Mouse (Mus musculus) left cerebral cortex, postnatal 14 days (tissue): ENCODE results near the gene Mras. TPM values are rescaled to one million over a fixed set of nuclear protein-coding genes. Genes with fewer than 3 reads are reported as not detected.

Experiments
- DNase-seq, 2 experiments: peaks; one replicate each; pipeline ENCODE4 v3.0.0; 2021 to 2022; ENCODE audit warnings: low spot score in 2 of 2, mixed read lengths in 1 of 2
- intact Hi-C: fragments of 180-260 bp; cut with DNase I; formaldehyde crosslinking; loops from one replicate; pipeline ENCODE4 v1.15.1; 2025
- total RNA-seq, 2 experiments: library from RNA; stranded (reverse); gene quantifications; 2 replicates each; pipeline ENCODE4 v1.2.3; 2021

Mras gene
- total RNA-seq, 2 experiments from 2014 or later: 146 to 154 TPM

- no peak for DNase-seq
- intact Hi-C loops: no loop called here
These were observed 9.1 kb upstream of the Mras start for GRCm38 (mm10) chr9:99446259-99446658.

GRCm38 (mm10) chr9:99444590-99445178, 7.5 kb upstream of the Mras start:
- no peak for DNase-seq
- intact Hi-C loops: no loop called here

- intact Hi-C loops: no loop called here
- DNase-seq: no peak
These were observed 4.7 kb upstream of the Mras start for GRCm38 (mm10) chr9:99441647-99442433.

GRCm38 (mm10) chr9:99440941-99441340, 3.8 kb upstream of the Mras start:
- intact Hi-C loops: no loop called here
- peak; percentile 78 to 87 for DNase-seq

GRCm38 (mm10) chr9:99439064-99439463, 1.9 kb upstream of the Mras start:
- intact Hi-C loops: loop anchor here (5.0 kb wide), 1 partner anchor 52 kb away; no protein-coding TSS in a partner anchor
- DNase-seq: no peak

GRCm38 (mm10) chr9:99437781-99438565, 792 bp upstream of the Mras start:
- DNase-seq: no peak
- intact Hi-C loops: loop anchor here (5.0 kb wide), 1 partner anchor 51 kb away; no protein-coding TSS in a partner anchor

- DNase-seq: peak in 1 of 2 experiments; percentile 80
- intact Hi-C loops: loop anchor here (5.0 kb wide), 1 partner anchor 49 kb away; no protein-coding TSS in a partner anchor
These were observed 775 bp downstream of the Mras start for GRCm38 (mm10) chr9:99436182-99437030.

GRCm38 (mm10) chr9:99435619-99436181, 1.5 kb downstream of the Mras start:
- intact Hi-C loops: loop anchor here (5.0 kb wide), 1 partner anchor 48 kb away; no protein-coding TSS in a partner anchor
- peak; percentile 63 to 68 for DNase-seq

- peak; percentile 69 to 81 for DNase-seq
- intact Hi-C loops: loop anchor here (5.0 kb wide), 1 partner anchor 48 kb away; no protein-coding TSS in a partner anchor
These were observed 2.1 kb downstream of the Mras start for GRCm38 (mm10) chr9:99434892-99435618.

GRCm38 (mm10) chr9:99432478-99432877, 4.7 kb downstream of the Mras start:
- intact Hi-C loops: no loop called here

GRCm38 (mm10) chr9:99431963-99432362, 5.2 kb downstream of the Mras start:
- DNase-seq: no peak
- intact Hi-C loops: no loop called here

More at GRCm38 (mm10) chr9:99432478-99432877, 4.7 kb downstream of the Mras start:
- DNase-seq: no peak

GRCm38 (mm10) chr9:99431346-99431745, 5.8 kb downstream of the Mras start:
- peak in 1 of 2 experiments; percentile 50 for DNase-seq
- intact Hi-C loops: no loop called here

- no peak for DNase-seq
- intact Hi-C loops: no loop called here
These were observed 6.4 kb downstream of the Mras start for GRCm38 (mm10) chr9:99430806-99431205.

- intact Hi-C loops: no loop called here
- peak in 1 of 2 experiments; percentile 51 for DNase-seq
These were observed 7.3 kb downstream of the Mras start for GRCm38 (mm10) chr9:99429845-99430244.

GRCm38 (mm10) chr9:99428601-99429331, 8.4 kb downstream of the Mras start:
- peak in 1 of 2 experiments; percentile 54 for DNase-seq
- intact Hi-C loops: no loop called here

- DNase-seq: no peak
- intact Hi-C loops: no loop called here
These were observed 11.9 kb downstream of the Mras start for GRCm38 (mm10) chr9:99425262-99425661.

GRCm38 (mm10) chr9:99424574-99424863, 12.7 kb downstream of the Mras start:
- intact Hi-C loops: no loop called here

More at GRCm38 (mm10) chr9:99424574-99424863, 12.7 kb downstream of the Mras start:
- no peak for DNase-seq
